Mouse (Mus musculus) neural tube, embryonic 11.5 days (tissue): Measurements from ENCODE around the gene Hibadh. TPM values are rescaled to one million over a fixed set of nuclear protein-coding genes. Genes with fewer than 3 reads are reported as not detected.

Source experiments
- ATAC-seq: fragments of 200-750 bp; cut with Nextera tagmentation; 2 replicates; pipeline ENCODE4 v1.8.0; 2017; ENCODE audit warnings: moderate number of reproducible peaks, mild to moderate bottlenecking, moderate TSS enrichment, moderate library complexity; ENCODE audit not compliant: insufficient read depth, low FRiP score, low TSS enrichment
- DNase-seq: peaks from one replicate; pipeline ENCODE4 v3.0.0-alpha.2; 2015; ENCODE audit warnings: low spot score
- H3K27ac ChIP-seq: fragments of 300-500 bp; sonication (generic); 2 replicates; pipeline ENCODE4 v1.5.1; 2014; ENCODE audit warnings: low read depth, mild to moderate bottlenecking, low read length
- H3K27me3 ChIP-seq: fragments of 300-500 bp; sonication (generic); 2 replicates; pipeline ENCODE4 v1.6.1; 2014; ENCODE audit warnings: mild to moderate bottlenecking, low read length, mixed read lengths; ENCODE audit not compliant: control insufficient read depth, insufficient read depth
- H3K36me3 ChIP-seq: fragments of 300-500 bp; sonication (generic); 2 replicates; pipeline ENCODE4 v1.6.1; 2014; ENCODE audit warnings: mild to moderate bottlenecking, low read length, moderate library complexity, mixed read lengths; ENCODE audit not compliant: control insufficient read depth, insufficient read depth
- H3K4me1 ChIP-seq: fragments of 300-500 bp; sonication (generic); 2 replicates; pipeline ENCODE4 v1.6.1; 2014; ENCODE audit warnings: low read length, mixed read lengths; ENCODE audit not compliant: control insufficient read depth, insufficient read depth
- H3K4me2 ChIP-seq: fragments of 300-500 bp; sonication (generic); 2 replicates; pipeline ENCODE4 v1.6.1; 2014; ENCODE audit warnings: low read depth, mild to moderate bottlenecking, moderate library complexity
- H3K4me3 ChIP-seq: fragments of 300-500 bp; sonication (generic); 2 replicates; pipeline ENCODE4 v1.5.1; 2014; ENCODE audit warnings: low read depth, low read length
- H3K9ac ChIP-seq: fragments of 300-500 bp; sonication (generic); 2 replicates; pipeline ENCODE4 v1.6.1; 2014; ENCODE audit warnings: mild to moderate bottlenecking, low read length
- H3K9me3 ChIP-seq: fragments of 300-500 bp; sonication (generic); 2 replicates; pipeline ENCODE4 v1.6.1; 2016; ENCODE audit warnings: low read length; ENCODE audit not compliant: control insufficient read depth
- WGBS: fragments of 180-500 bp; shearing (Covaris S2); extraction: QIAGEN DNeasy Blood & Tissue Kit; methylation state at CpG from one replicate; pipeline ENCODE4 v1.1.7; 2014; 5-methylcytosine and 5-hydroxymethylcytosine counted together
- polyA plus RNA-seq: library from polyadenylated mRNA; unstranded; fragments of >200 nt; fragmentation: Nextera tagmentation; extraction: Ambion mirVana; gene quantifications from 2 replicates; pipeline ENCODE4 v1.2.1, GENCODE M21; 2014

Hibadh gene
- polyA plus RNA-seq, 1 experiment from 2014 or later: 47.6 TPM

DNA sequence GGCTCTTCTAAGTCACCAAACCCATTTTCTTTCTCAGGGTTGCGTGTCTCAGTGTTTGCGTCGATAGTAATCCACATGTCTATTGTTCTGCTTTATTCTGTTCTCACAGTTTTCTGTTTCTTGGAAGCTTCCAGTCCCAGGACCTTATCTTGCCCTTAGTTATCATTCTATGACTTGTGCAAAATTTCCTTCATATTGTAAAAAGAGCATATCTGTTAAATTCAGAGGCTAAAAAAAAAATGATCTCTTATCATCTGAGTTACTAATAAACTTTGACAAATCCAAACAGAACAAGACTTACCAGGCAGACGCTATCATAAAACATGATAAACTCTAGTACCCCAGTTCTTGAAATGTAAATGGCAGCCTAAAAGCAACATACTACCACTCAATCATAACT is 11.0 kb downstream of the Hibadh start:
- Histone ChIP-seq H3K4me3 (no peak overlapping the region), H3K27ac (no peak overlapping the region), H3K4me2 (no peak overlapping the region), H3K9me3 (no peaks in the 10 kb centered on the region), H3K4me1 (no peaks in the 10 kb centered on the region), H3K36me3 (no peaks in the 10 kb centered on the region), H3K9ac (no peak overlapping the region), H3K27me3 (no peaks in the 10 kb centered on the region)
- DNase-seq (no peak), ATAC-seq (no peak)
- 99% methylated on average over 4 of the region's 4 CpGs for WGBS

DNA sequence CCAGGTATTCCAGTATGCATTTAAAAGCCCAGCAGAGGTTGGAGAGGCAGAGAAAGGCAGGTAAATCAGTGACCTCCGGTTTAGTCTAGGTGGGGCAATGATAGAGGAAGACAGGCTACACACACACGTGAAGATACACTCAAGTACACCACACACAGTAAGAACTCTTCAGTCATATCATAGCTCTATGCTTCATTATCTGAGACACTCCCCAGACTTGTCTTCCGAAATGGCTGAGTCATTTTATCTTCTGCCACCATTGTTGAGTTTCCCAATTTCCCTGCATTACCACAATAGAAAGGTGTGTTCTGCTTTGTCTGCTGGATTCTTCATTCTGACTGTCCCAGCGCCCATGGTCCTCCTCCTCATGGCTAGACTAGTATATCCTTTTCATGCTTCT is 13.5 kb downstream of the Hibadh start:
- 95% methylated on average over 4 of the region's 4 CpGs for WGBS
- Histone ChIP-seq H3K9me3 (no peaks in the 10 kb centered on the region), H3K9ac (no peak overlapping the region), H3K27ac (no peak overlapping the region), H3K4me2 (no peak overlapping the region), H3K36me3 (no peaks in the 10 kb centered on the region), H3K27me3 (no peaks in the 10 kb centered on the region), H3K4me1 (no peaks in the 10 kb centered on the region), H3K4me3 (no peak overlapping the region)
- no peak for ATAC-seq
- DNase-seq: no peak

DNA sequence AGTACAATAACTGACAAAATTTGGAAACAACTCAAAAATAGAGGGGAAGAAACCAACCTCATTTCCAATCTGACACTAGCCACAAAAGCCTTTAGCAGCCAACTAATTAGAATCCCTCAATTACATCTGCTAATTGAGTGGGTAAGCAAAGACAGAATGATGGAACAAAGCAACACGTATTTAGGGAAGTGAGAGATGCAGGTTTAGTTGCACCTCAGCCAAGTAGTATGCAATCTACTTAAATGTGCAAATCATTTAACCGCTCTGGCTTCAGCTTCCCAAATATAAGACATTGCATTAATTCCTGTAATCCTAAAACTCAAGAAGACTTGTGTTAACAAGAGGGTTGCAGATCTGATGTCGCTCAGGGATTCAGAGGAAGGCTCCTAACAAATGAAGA is 16.4 kb downstream of the Hibadh start:
- H3K27me3 ChIP-seq: no peaks in the 10 kb centered on the region
- no peak overlapping the region for H3K4me3 ChIP-seq
- ATAC-seq (no peak), DNase-seq (no peak)
- H3K9me3 ChIP-seq: no peaks in the 10 kb centered on the region
- H3K27ac ChIP-seq: no peak overlapping the region
- no peaks in the 10 kb centered on the region; the same call in 1 of the 2 replicates for H3K36me3 ChIP-seq
- H3K9ac ChIP-seq: no peak overlapping the region
- no peaks in the 10 kb centered on the region for H3K4me1 ChIP-seq
- 92% methylated on average over 3 of the region's 3 CpGs for WGBS
- no peak overlapping the region for H3K4me2 ChIP-seq

DNA sequence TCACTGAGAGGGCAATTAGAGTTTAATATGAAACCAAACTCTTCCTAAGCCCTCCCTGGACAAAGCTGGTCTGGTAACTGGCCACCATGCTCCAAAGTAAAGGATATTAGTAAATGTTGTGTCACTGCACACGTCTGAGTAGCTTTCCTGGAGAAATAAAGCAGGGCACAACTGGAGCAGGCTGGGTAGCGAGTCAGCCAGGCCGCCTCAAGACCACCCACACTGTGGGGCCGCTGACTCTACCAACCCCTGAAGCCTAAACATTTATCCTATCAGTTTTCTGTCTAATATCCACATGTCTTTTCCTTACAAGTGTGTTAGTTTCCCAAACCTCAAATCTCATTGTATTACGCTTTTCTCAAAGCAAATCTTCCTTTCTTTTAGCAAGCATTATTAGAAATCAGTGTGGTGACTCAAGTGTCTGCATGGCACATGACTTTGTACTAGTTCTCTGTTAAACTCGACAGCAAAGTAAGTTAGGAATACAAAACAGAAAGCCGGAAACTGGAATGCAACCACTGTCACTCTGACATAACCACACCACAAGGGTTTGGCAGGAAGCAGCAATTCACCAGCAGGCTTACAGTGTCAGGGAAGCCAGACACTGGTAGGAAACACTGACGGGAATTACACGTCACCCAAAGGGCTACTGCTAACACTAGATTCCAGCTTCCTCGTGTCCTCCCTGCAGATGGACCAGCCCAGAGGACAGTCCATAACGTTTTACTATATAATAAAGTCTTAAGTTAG is 18.3 kb downstream of the Hibadh start:
- H3K27ac ChIP-seq: no peak overlapping the region
- no peak overlapping the region for H3K4me3 ChIP-seq
- WGBS: 82% methylated on average over 11 of the region's 11 CpGs

DNA sequence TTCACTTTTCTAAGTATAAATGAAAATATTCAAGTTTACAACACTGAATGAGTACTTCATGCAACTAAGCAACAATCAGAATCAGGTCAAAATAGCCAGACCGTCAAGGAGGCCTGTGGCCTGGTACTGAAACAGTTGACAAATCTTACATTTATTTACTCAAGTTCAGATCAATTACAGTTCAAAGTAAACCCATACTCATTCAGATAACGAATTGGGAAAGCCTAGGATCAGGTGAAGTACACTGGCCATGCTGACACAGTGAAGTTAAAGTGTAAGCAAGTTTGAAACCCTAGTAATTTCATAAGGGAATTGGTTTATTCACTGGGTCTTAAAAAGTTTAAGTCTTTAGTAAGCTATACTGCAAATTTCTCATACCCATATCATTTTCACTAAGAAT is 20.1 kb downstream of the Hibadh start:
- Histone ChIP-seq H3K36me3 (no peaks in the 10 kb centered on the region; the same call in 1 of the 2 replicates), H3K9me3 (no peaks in the 10 kb centered on the region), H3K4me3 (no peak overlapping the region), H3K4me1 (no peaks in the 10 kb centered on the region), H3K9ac (no peak overlapping the region), H3K4me2 (no peak overlapping the region), H3K27ac (no peak overlapping the region), H3K27me3 (no peaks in the 10 kb centered on the region)
- WGBS: 89% methylated on average over 2 of the region's 2 CpGs
- no peak for DNase-seq
- ATAC-seq: no peak

More for the DNA sequence above, 18.3 kb downstream of the Hibadh start:
- Histone ChIP-seq H3K9ac (no peak overlapping the region), H3K36me3 (no peaks in the 10 kb centered on the region; the same call in 1 of the 2 replicates), H3K9me3 (no peaks in the 10 kb centered on the region), H3K27me3 (no peaks in the 10 kb centered on the region), H3K4me2 (no peak overlapping the region), H3K4me1 (no peaks in the 10 kb centered on the region)
- no peak for ATAC-seq
- no peak for DNase-seq

DNA sequence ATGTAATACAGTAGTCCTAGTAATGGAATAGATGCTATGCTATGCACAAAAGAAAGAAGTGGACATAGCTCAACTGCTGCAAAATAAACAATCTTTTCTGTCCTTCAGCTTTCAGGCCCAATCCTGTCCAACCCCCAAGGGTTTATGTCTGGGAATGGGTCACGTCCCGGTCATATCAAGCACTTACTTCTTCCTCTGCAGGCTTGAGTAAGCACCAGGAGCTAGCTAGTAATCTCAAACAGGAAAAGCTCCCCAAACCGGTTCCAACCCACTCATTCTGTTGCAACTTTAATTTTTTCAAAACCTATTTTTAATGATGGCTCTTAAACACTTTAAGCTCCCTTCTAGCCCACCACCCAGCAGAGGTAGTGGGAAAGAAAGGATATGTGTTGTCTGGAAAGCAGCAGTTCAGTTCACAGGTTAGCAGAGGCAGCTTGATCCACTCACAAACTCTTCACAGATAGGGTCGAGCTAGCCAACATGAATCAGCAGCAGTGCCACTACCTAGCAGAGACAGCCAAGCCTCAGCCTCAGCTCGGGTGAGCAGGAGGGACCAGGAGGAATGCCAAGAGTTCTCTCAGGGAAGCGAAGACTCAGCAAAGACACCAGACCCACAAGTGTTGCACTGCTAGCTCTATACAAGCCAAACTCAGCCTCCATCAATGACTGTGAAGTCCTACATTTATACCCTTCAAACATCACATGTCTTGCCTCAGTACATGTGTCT is 30.4 kb downstream of the Hibadh start:
- H3K27ac ChIP-seq: no peak overlapping the region
- H3K36me3 ChIP-seq: no peaks in the 10 kb centered on the region
- H3K9me3 ChIP-seq: no peaks in the 10 kb centered on the region
- no peaks in the 10 kb centered on the region for H3K27me3 ChIP-seq
- no peak overlapping the region for H3K4me3 ChIP-seq
- DNase-seq (no peak), ATAC-seq (no peak)
- H3K4me2 ChIP-seq: no peak overlapping the region
- WGBS: 84% methylated on average over 6 of the region's 6 CpGs
- no peak overlapping the region for H3K9ac ChIP-seq
- no peaks in the 10 kb centered on the region for H3K4me1 ChIP-seq

DNA sequence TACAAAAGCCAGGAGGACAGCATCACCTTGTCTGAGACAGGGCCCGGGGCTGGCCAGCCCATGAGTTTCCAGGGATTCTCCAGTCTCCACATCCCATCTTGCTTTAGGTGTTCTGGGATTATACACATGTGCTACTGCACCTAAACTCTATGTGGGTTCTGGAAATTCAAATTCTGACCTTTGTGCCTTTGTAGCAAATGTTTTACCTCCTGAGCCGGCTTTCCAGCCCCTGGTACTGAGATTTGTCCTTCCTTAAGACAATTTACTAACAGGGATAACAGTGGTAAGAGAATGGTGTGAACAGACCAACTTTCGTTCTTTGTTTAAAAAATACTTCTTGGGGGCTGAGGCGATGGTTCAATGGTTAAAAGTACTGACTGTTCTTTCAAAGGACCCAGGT is 32.1 kb downstream of the Hibadh start:
- ATAC-seq: no peak

DNA sequence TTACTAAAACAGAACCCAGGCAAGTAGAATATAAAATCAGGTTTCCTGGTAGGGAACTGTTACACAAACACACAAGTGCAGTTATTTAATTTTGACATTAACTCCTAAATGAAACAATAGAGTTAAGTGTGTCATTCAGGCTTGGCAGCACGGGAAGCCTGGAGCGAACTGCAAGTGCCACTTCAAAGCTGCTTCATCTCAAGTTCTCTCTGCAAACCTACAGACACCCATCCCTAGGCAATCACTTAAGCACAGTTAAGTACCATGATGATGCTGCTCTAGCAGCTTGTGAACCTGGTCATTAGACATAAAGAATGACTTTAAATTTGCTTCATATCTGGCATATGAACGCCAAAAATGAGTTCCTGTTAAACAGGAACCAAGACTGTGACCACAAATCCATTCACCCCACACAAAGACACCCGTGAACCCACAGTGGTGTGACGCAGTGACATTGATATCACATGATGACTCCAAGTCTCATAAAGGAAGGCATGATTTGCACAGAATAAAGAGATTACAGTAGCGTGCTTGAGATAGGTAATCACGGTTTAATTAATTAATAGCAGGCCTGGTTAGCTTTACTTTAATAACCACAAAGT is 33.3 kb downstream of the Hibadh start:
- DNase-seq: no peak
- Histone ChIP-seq H3K9ac (no peak overlapping the region), H3K4me3 (no peak overlapping the region), H3K4me2 (no peak overlapping the region), H3K27ac (no peak overlapping the region), H3K9me3 (no peaks in the 10 kb centered on the region), H3K4me1 (no peaks in the 10 kb centered on the region), H3K36me3 (no peaks in the 10 kb centered on the region), H3K27me3 (no peaks in the 10 kb centered on the region)
- WGBS: 89% methylated on average over 7 of the region's 7 CpGs
- ATAC-seq: no peak

More for the DNA sequence above, 32.1 kb downstream of the Hibadh start:
- Histone ChIP-seq H3K4me1 (no peaks in the 10 kb centered on the region), H3K9ac (no peak overlapping the region), H3K27me3 (no peaks in the 10 kb centered on the region), H3K36me3 (no peaks in the 10 kb centered on the region), H3K4me3 (no peak overlapping the region), H3K27ac (no peak overlapping the region), H3K9me3 (no peaks in the 10 kb centered on the region), H3K4me2 (no peak overlapping the region)
- DNase-seq: no peak
- 94% methylated on average over 4 of the region's 4 CpGs for WGBS
